Mouse (Mus musculus) bone marrow macrophage, adult 2 months (primary cell): ENCODE data around the gene Myo18a.

Experiments
- CTCF ChIP-seq: IDR thresholded peaks from 2 replicates; pipeline ENCODE4 v1.5.1; 2012; ENCODE audit warnings: low read depth, mild to moderate bottlenecking, low read length, moderate library complexity
- POLR2A ChIP-seq: IDR thresholded peaks from 2 replicates; pipeline ENCODE4 v1.6.1; 2012; ENCODE audit warnings: mild to moderate bottlenecking, low read depth, low read length, borderline replicate concordance

DNA sequence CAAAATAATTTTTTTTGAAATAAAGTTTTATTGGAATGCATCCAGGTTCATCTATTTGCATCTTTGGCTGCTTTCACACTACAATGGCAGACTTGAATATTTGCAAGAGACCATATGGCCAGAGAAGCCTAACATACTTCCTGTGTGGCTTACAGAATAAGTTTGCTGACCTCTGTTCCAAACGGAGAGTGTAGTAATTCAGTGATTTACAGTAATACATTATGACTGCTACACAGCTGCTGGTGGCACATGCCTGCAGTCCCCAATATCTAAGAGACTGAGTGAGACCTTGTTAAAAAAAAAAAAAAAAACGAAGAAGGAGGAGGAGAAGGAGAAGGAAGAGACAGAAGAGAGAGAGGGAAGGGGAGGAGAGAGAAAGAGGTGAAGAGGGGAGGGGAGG lies 126.4 kb downstream of the Myo18a start:
- TF ChIP-seq CTCF = no peak
- TF ChIP-seq POLR2A = no peak
